Mouse (Mus musculus) lung, embryonic 15.5 days (tissue): ENCODE measurements around the gene Hoxd4. TPM values are rescaled to one million over a fixed set of nuclear protein-coding genes. Genes with fewer than 3 reads are reported as not detected.
A peak's percentile ranks its signal among the peaks of the same experiment; 100 is the strongest.

Experiments
- ATAC-seq: fragments of 200-750 bp; cut with Nextera tagmentation; 2 replicates; pipeline ENCODE4 v1.8.0; 2017; ENCODE audit warnings: moderate number of reproducible peaks, borderline replicate concordance; ENCODE audit not compliant: low FRiP score, low TSS enrichment; ENCODE audit errors: extremely low read depth
- H3K27ac ChIP-seq: fragments of 300-500 bp; sonication (generic); 2 replicates; pipeline ENCODE4 v1.5.1; 2015; ENCODE audit warnings: moderate library complexity, mild to moderate bottlenecking, inconsistent platforms
- H3K27me3 ChIP-seq: fragments of 300-500 bp; sonication (generic); 2 replicates; pipeline ENCODE4 v1.6.1; 2015; ENCODE audit warnings: inconsistent platforms
- H3K36me3 ChIP-seq: fragments of 300-500 bp; sonication (generic); 2 replicates; pipeline ENCODE4 v1.6.1; 2015; ENCODE audit warnings: inconsistent platforms
- H3K4me1 ChIP-seq: fragments of 300-500 bp; sonication (generic); 2 replicates; pipeline ENCODE4 v1.6.1; 2015; ENCODE audit warnings: inconsistent platforms
- H3K4me2 ChIP-seq: fragments of 300-500 bp; sonication (generic); 2 replicates; pipeline ENCODE4 v1.6.1; 2015; ENCODE audit warnings: inconsistent platforms, mild to moderate bottlenecking, moderate library complexity
- H3K4me3 ChIP-seq: fragments of 300-500 bp; sonication (generic); 2 replicates; pipeline ENCODE4 v1.5.1; 2015; ENCODE audit warnings: mild to moderate bottlenecking, inconsistent platforms
- H3K9ac ChIP-seq: fragments of 300-500 bp; sonication (generic); 2 replicates; pipeline ENCODE4 v1.6.1; 2015; ENCODE audit warnings: inconsistent platforms
- H3K9me3 ChIP-seq: fragments of 300-500 bp; sonication (generic); 2 replicates; pipeline ENCODE4 v1.6.1; 2016; ENCODE audit warnings: inconsistent platforms
- whole genome bisulfite sequencing: fragments of 180-500 bp; shearing (Covaris S2); methylation state at CpG from one replicate; pipeline ENCODE4 v1.1.7; 2015; 5-methylcytosine and 5-hydroxymethylcytosine counted together
- polyA plus RNA-seq: library from polyadenylated mRNA; unstranded; fragments of >200 nt; fragmentation: Nextera tagmentation; extraction: Ambion mirVana; gene quantifications from 2 replicates; pipeline ENCODE4 v1.2.1, GENCODE M21; 2015

Hoxd4 gene
- polyA plus RNA-seq, 1 experiment from 2014 or later, result 0.19 TPM

DNA sequence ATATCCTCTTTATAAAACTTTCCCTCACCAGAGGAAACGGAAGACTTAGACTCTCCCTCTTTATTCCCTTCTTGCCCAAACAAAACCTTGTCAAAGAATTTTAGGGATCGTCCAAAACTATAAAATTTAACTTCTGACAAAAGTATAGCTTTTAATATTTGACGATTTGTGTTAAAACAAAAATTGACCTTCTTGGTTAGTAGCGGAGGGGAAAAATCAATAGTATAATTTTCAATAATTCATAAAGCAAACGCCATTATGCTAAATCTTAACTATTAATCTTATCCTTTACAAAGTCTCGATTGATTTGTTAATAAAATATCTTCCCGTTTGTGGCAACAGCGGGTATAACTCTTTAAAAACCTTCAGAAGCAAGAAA lies 21.4 kb upstream of the Hoxd4 start:
- Histone ChIP-seq H3K9ac (no peak overlapping the region), H3K36me3 (no peaks in the 10 kb centered on the region), H3K4me2 (no peak overlapping the region), H3K9me3 (no peaks in the 10 kb centered on the region), H3K4me3 (no peak overlapping the region), H3K4me1 (peaks cover 3% of the 10 kb centered on the region; the same call in 1 of the 2 replicates), H3K27ac (no peak overlapping the region), H3K27me3 (peaks cover 97% of the 10 kb centered on the region)
- ATAC-seq, result no peak
- WGBS, result 8% methylated on average over 8 of the region's 8 CpGs

DNA sequence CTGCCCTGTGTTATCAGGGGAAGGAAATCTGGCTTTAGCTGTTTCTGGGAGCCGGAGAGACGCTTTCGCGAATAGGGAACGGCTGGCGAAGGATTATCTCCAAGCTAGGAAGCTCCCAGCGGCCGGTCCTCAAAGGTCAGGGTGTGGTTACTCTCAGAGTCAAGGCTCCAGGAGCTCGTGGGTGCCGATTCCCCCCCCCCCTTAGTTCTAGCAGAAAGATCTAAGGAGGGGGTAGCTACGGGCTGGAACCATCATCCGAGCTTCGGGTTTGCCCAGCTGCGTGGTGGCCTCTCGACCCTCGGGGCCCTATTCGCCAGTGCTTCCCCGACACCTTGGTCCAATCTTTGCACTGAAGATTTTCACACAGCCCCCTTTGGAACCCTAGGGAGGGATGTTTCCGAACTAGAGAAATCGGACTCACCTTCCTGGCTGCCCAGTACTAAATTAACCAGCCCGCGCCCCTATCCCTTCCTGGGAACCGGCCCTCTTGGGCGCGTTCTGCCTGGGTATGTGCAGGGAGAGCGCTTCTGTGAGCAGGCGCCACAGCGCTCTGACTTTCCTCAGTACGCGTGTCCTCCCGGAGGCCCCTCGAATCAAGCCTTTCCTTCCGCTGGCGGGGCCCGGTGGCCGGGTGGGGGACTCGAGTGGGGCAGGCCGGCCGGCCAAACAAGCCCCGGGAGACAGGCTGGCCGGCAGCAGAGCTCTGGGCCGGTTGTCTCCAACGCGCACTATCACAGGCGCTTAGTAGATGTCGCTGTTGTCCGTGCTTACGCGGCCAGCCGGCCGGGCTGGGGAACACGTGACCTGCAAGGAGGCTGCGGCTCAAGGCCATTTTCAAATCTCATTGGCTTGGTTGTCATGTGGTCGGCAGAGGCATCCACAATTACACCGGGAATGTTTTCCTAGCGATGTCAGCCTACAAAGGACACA lies 20.4 kb upstream of the Hoxd4 start, which contains the start of gene Hoxd10:
TSS of gene Hoxd10 (plus strand) at position 903 of the 930 bp plus-strand sequence.
- Histone ChIP-seq H3K4me3 (no peak within 1 kb of the TSS), H3K4me2 (no peak within 1 kb of the TSS), H3K27me3 (peaks cover 98% of the 10 kb centered on the region), H3K4me1 (peaks cover 3% of the 10 kb centered on the region; the same call in 1 of the 2 replicates), H3K27ac (no peak within 1 kb of the TSS), H3K9me3 (no peaks in the 10 kb centered on the region), H3K36me3 (no peaks in the 10 kb centered on the region), H3K9ac (no peak within 1 kb of the TSS)
- ATAC-seq, result peak; percentile 73; the same call in 1 of the 2 replicates
- under 1% methylated on average over 56 of the region's 56 CpGs for WGBS

DNA sequence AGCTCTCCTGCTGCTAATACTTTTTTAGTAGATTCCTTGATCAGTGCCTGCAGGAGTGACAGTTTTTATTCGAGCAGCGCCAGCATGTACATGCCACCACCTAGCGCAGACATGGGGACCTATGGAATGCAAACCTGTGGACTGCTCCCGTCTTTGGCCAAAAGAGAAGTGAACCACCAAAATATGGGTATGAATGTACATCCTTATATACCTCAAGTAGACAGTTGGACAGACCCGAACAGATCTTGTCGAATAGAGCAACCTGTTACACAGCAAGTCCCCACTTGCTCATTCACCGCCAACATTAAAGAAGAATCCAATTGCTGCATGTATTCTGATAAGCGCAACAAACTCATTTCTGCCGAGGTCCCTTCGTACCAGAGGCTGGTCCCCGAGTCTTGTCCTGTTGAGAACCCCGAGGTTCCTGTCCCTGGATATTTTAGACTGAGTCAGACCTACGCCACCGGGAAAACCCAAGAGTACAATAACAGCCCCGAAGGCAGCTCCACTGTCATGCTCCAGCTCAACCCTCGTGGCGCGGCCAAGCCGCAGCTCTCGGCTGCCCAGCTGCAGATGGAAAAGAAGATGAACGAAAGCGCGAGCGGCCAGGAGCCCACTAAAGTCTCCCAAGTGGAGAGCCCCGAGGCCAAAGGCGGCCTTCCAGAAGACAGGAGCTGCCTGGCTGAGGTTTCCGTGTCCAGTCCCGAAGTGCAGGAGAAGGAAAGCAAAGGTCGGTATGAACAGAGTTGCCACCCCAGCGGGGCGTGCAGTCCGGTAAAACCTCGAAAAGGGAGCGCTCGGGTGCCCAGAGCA lies 19.5 kb upstream of the Hoxd4 start:
- ATAC-seq, result no peak
- peaks cover 98% of the 10 kb centered on the region for H3K27me3 ChIP-seq

DNA sequence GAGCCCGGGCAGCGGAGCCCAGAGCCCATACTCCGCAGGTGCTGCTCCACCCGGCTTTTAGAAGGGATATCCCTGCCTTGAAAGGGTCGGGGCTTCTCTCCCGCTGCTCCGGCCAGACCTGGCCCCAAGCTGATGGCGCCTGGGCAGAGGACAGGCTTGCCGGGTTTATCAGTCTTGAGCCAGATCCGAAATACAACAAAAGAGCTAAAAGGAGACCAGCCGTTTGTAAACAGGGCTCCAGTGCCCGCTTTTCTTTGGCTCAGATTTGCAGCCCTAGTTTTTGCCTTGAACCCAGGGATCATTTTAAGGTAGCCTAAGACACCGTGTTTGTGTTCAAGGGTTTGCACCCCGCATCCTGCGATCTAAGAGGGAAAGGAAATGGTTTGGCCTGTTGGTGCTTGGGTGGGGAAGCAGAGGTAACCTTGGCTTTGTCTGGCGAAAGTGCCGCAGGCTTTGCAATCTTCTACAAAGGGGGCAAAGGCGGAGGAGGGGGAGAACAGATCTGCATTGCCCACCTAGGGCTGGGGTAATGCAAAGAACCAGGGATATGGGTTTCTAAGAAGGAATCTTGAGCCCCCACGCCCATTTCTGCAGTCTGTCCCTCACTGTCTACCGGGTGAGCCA lies 18.8 kb upstream of the Hoxd4 start:
- H3K4me2 ChIP-seq, result no peak overlapping the region
- H3K27ac ChIP-seq, result no peak overlapping the region
- H3K9me3 ChIP-seq, result no peaks in the 10 kb centered on the region
- no peaks in the 10 kb centered on the region for H3K36me3 ChIP-seq
- no peak overlapping the region for H3K4me3 ChIP-seq
- WGBS, result 1% methylated on average over 20 of the region's 20 CpGs
- H3K9ac ChIP-seq, result no peak overlapping the region
- peaks cover 98% of the 10 kb centered on the region for H3K27me3 ChIP-seq
- peaks cover 8% of the 10 kb centered on the region for H3K4me1 ChIP-seq
- no peak for ATAC-seq

More for the DNA sequence above, 19.5 kb upstream of the Hoxd4 start:
- Histone ChIP-seq H3K36me3 (no peaks in the 10 kb centered on the region), H3K4me1 (peaks cover 3% of the 10 kb centered on the region; the same call in 1 of the 2 replicates), H3K4me2 (no peak overlapping the region), H3K4me3 (no peak overlapping the region), H3K9me3 (no peaks in the 10 kb centered on the region), H3K9ac (no peak overlapping the region), H3K27ac (no peak overlapping the region)
- WGBS, result 5% methylated on average over 35 of the region's 35 CpGs

DNA sequence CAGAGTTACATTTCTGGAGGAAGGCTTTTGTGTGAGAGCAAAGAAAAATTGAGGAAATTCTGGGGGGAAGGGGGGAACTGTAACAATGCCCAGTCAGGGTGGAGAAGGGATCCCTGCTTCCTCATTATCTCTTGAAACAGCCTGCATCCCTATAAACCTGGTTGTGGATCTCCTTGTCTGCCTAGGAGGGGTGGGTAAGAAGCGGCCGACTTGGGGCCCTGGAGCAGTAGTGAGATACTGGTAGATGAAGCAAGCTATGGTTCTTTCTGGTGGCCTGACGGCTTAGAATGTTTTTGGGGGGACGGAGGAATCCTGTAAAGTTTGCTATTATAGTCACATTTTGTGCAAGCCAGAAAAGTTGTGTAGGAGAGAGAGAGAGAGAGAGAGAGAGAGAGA lies 18.3 kb upstream of the Hoxd4 start:
- H3K36me3 ChIP-seq, result no peaks in the 10 kb centered on the region
- H3K27me3 ChIP-seq, result peaks cover 98% of the 10 kb centered on the region
- WGBS, result 14% methylated on average over 4 of the region's 4 CpGs
- no peak for ATAC-seq
- H3K4me2 ChIP-seq, result no peak overlapping the region
- H3K9ac ChIP-seq, result no peak overlapping the region
- H3K9me3 ChIP-seq, result no peaks in the 10 kb centered on the region
- no peak overlapping the region for H3K27ac ChIP-seq
- H3K4me1 ChIP-seq, result peaks cover 13% of the 10 kb centered on the region
- H3K4me3 ChIP-seq, result no peak overlapping the region

DNA sequence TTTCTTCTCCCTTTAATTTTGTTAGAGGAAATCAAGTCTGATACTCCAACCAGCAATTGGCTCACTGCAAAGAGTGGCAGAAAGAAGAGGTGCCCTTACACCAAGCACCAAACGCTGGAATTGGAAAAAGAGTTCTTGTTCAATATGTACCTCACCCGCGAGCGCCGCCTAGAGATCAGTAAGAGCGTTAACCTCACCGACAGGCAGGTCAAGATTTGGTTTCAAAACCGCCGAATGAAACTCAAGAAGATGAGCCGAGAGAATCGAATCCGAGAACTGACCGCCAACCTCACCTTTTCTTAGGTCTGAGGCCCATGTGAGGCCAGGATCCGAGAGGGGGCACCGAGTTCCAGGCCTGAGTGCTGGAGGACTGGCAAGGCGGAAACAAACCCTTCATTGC lies 17.7 kb upstream of the Hoxd4 start:
- Histone ChIP-seq H3K4me1 (peaks cover 15% of the 10 kb centered on the region), H3K9me3 (no peaks in the 10 kb centered on the region), H3K4me2 (no peak overlapping the region), H3K4me3 (no peak overlapping the region), H3K36me3 (no peaks in the 10 kb centered on the region), H3K27ac (no peak overlapping the region), H3K27me3 (peaks cover 98% of the 10 kb centered on the region), H3K9ac (no peak overlapping the region)
- 2% methylated on average over 16 of the region's 16 CpGs for WGBS
- no peak for ATAC-seq

DNA sequence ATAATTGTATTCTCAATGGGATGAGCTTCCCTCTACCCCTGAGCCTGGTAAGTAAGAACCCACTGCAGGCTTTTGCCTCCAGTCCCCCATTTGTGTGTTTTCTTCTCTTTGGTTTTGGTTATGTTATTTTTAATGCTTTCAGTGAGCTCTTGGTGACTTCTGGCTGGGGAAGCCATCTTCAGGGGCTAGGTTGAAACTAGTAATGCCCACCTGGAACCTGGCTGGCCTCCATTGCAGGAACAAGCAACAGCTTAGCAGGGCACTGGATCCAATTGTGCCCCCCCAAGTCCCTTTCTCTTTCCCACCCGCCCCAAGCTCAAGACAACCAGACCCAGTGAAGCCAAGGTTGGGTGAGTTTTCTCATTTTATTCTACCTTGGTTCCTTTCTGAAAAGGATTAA lies 16.3 kb upstream of the Hoxd4 start:
- no peak for ATAC-seq
- no peak overlapping the region for H3K4me3 ChIP-seq
- no peak overlapping the region for H3K27ac ChIP-seq
- no peaks in the 10 kb centered on the region for H3K36me3 ChIP-seq
- no peak overlapping the region for H3K4me2 ChIP-seq
- H3K9me3 ChIP-seq, result no peaks in the 10 kb centered on the region
- peaks cover 15% of the 10 kb centered on the region for H3K4me1 ChIP-seq
- 14% methylated on average over 1 of the region's 1 CpGs for WGBS
- peaks cover 99% of the 10 kb centered on the region for H3K27me3 ChIP-seq
- no peak overlapping the region for H3K9ac ChIP-seq

DNA sequence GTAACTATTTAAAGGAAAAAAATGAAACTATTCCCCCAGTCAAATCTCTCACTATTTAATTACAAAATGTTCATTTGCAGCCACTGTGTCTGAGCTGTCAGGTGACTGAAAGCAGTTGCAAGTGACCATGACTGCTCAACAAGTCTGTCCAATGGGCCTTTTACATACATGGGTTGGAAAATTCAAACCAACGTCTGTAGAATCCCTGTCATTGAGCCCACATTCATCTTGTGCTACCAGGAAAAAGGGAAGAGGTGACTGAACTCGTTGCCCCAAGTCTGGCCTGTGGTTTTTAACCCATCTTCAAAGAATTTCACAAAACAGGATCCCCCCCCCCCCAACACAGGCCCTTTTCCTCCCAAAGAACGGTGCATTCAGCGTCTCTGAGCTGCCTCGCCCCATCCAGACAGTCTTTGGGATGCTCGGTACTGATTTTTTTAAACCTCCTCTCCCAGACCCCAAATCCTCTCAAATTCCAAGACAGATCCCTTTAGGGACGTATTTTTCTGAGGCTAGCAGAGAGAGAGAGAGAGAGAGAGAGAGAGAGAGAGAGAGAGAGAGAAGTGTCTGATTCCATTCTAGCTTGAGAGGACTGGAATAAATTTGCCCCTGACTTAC lies 15.8 kb upstream of the Hoxd4 start:
- Histone ChIP-seq H3K4me3 (no peak overlapping the region), H3K9me3 (no peaks in the 10 kb centered on the region), H3K4me1 (peaks cover 15% of the 10 kb centered on the region), H3K27me3 (peaks cover 100% of the 10 kb centered on the region), H3K27ac (no peak overlapping the region), H3K9ac (no peak overlapping the region), H3K4me2 (no peak overlapping the region), H3K36me3 (no peaks in the 10 kb centered on the region)
- WGBS, result 2% methylated on average over 7 of the region's 7 CpGs
- ATAC-seq, result no peak

DNA sequence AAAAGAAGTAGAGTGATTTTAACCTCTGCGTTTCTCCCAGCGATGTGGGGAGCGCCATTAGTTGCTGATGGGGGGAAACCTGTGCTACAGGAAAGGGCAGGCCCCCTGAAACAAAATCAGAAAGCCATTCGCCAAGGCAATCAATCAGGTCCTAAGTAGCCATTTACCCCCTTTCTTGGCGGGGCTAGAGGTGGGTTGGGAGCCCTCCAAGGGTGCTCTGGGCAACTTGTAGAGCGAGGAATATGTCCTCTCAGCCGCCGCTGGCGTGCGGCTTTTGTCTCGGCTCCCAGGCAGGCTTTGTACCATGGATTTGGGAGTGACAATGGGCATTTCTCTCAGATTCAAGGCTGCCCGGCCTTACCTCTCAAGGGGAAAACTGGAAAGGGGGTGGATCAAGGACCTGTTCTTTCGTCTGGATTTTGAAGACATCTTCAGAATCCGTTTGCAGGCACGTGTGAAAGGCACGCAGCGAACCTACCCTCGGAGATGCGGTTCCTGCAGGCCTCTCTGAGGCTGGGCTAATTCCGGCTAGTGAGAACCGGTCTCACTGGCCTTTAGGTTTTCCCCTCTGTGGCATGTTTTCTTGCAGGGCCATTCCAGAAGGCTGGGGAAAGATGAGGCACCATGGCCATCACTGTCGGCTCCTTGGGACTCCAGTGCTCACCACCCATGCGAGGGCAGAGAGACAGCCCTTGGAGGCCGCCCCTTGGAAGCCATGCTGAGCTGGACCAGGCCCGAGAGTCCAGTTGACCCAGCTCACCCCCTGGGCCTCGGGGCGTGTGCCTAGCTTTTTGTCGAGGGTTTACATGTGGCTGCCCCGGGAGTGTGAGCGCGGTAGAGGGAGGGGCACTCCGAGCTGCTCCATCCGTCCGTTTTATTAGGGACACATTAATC lies 15.0 kb upstream of the Hoxd4 start:
- H3K27me3 ChIP-seq, result peaks cover 100% of the 10 kb centered on the region
- H3K9ac ChIP-seq, result no peak overlapping the region
- no peak overlapping the region for H3K4me2 ChIP-seq
- no peaks in the 10 kb centered on the region for H3K9me3 ChIP-seq
- no peak overlapping the region for H3K27ac ChIP-seq
- H3K4me1 ChIP-seq, result peaks cover 12% of the 10 kb centered on the region
- 2% methylated on average over 34 of the region's 34 CpGs for WGBS
- ATAC-seq, result 0 out of 2 replicates have a peak, but pooled peaks have one; percentile 36
- no peak overlapping the region for H3K4me3 ChIP-seq
- H3K36me3 ChIP-seq, result no peaks in the 10 kb centered on the region

DNA sequence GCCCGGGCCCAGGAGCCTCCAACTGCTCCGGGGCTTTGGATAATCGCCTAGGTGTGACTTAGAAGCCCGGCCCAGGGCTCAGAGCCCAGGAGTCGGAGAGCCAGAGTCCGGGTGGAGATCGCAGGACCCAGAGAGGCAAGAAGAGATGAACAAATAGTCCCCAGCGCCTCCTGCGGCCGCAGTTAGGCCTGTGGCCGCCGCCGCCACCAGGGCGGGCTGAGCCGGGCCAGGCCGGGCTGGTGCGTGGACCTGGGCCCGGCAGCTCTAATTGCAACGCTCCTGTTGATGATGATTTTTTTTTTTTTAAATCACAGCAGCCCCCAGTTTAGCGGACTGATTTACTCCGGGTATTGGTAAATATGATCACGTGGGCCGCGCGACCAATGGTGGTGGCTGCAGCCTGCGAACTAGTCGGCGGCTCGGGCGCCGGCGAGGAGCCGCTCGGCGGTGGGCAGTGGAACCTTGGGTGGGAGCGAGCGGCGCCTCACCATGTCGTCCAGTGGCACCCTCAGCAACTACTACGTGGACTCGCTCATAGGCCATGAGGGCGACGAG lies 14.1 kb upstream of the Hoxd4 start, which contains the start of gene Hoxd9:
TSS of gene Hoxd9 (plus strand) at position 161 of the 555 bp plus-strand sequence.
- Histone ChIP-seq H3K36me3 (no peaks in the 10 kb centered on the region), H3K9me3 (no peaks in the 10 kb centered on the region), H3K9ac (no peak within 1 kb of the TSS), H3K27me3 (peaks cover 99% of the 10 kb centered on the region), H3K4me1 (peaks cover 12% of the 10 kb centered on the region), H3K4me3 (peak within 1 kb of the TSS; percentile 34), H3K4me2 (peak within 1 kb of the TSS; percentile 53), H3K27ac (no peak within 1 kb of the TSS)
- 1% methylated on average over 43 of the region's 43 CpGs for WGBS
- no peak for ATAC-seq
